Mouse (Mus musculus): ENCODE measurements around the gene Rnf6. TPM values are rescaled to one million over a fixed set of nuclear protein-coding genes. Genes with fewer than 3 reads are reported as not detected.
"Not testable (repeated sequence)": the region's sequence is repeated elsewhere in the genome, so short reads cannot be mapped to it uniquely, and the experiment has no call there.

Rnf6 gene
- polyA plus RNA-seq, 2 experiments from 2014 or later, result 81.0 to 81.9 TPM

GRCm38 (mm10) chr5:146229869-146230650, 8.7 kb upstream of the Rnf6 start:
- ATAC-seq, result no peak

- ATAC-seq, result no peak
Observed at GRCm38 (mm10) chr5:146227496-146227895, 6.1 kb upstream of the Rnf6 start.

GRCm38 (mm10) chr5:146223786-146224185, 2.4 kb upstream of the Rnf6 start:
- no peak for ATAC-seq

DNA sequence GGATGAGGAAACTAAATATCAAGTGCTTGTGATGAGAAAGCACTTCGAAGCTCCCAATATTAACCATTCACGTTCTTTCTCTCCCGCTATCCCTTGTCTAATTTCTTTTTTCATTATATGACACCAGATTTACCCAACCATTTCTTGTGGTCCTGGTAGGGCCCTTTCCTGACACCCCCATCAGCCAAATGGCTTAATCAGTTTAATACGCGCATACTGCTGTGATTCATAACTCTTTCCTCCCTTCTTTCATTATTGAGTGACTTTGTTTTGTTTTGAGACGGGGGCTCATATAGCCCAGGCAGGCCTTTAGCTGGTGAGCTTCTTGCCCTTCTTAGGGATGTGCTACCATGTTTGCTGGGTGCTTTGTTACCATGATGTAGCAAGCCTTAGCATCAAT, 367 bp upstream of the Rnf6 start:
- no peak for ATAC-seq

DNA sequence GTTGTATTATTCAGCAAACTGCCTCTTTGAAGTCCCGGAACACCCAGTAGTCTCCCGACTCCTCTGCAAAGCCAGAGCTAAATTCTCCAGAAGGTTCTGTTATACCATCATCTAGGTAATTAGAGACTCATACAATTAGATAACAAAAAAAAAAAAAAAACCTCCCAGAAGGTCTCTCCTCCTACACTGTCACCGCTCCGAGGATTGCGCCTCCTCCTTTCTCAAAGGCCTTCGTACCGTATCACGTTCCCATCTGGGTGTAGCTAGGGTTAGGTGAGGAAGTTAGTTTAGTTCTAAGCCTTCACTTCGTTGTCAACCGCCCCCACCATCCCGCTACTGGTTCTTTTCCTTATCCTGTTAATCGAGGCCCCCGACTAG, 865 bp downstream of the Rnf6 start:
- peak; percentile 61 for ATAC-seq

DNA sequence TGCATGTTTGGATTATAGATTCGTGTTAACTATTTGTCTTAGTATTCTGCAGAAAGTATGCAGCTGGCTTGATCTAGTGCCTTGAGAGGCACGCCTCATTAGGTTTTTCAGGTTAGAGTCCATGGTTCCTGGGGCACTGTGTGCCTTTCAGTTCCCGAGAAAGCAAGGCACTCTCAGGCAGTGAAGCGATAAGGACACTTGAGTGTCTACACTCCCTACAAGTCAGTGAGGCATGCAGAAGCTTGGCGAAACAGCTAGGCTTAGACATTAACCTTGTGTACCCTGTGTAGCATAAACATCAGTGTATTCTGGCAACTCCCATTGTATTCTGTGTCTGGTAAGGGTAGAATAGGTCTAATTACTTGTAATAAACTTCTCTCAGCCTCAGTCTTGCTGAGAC, 15.8 kb downstream of the Rnf6 start:
- ATAC-seq, result no peak

- ATAC-seq, result no peak
Observed at GRCm38 (mm10) chr5:146203921-146204320, 17.4 kb downstream of the Rnf6 start.

DNA sequence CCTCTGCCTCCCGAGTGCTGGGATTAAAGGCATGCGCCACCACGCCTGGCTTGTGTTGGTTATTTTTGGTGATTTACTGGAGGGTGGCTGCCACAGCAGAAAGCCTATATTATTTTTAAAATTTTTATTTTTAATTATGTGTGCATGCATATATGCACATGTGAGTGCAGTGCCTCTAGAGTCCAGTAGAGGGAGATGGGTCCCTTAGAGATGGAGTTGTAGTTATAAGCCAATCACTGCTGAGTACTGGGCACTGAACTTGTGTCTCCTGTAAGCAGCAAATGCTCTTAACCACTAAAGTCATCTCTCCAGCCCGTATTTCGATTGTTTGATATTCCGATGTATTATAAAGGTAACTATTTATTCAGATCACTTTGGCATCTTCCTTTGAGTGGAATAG, 20.8 kb downstream of the Rnf6 start:
- no peak for ATAC-seq

DNA sequence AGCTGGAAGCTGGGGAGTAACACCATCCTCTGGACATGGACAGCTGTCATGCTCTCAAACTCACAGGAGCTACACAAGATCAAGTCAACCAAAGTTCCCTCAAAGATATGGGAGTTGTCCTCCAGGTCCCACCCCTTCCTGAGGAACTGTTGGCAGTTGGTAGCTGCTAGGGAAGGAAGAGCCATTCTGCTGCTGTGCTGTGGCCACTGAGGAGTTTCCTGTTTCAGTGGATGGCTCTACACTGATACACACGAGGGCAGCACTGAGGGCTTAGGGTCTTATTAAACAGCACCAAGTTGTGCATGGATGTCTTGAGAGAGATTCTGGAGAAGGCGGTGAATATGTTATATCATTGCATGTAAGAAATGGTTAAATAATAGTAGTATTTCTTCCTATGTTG, 21.8 kb downstream of the Rnf6 start:
- no peak for ATAC-seq

GRCm38 (mm10) chr5:146199073-146199472, 22.3 kb downstream of the Rnf6 start:
- ATAC-seq, result no peak

- no peak for ATAC-seq
Observed at GRCm38 (mm10) chr5:146193360-146193759, 28.0 kb downstream of the Rnf6 start.

DNA sequence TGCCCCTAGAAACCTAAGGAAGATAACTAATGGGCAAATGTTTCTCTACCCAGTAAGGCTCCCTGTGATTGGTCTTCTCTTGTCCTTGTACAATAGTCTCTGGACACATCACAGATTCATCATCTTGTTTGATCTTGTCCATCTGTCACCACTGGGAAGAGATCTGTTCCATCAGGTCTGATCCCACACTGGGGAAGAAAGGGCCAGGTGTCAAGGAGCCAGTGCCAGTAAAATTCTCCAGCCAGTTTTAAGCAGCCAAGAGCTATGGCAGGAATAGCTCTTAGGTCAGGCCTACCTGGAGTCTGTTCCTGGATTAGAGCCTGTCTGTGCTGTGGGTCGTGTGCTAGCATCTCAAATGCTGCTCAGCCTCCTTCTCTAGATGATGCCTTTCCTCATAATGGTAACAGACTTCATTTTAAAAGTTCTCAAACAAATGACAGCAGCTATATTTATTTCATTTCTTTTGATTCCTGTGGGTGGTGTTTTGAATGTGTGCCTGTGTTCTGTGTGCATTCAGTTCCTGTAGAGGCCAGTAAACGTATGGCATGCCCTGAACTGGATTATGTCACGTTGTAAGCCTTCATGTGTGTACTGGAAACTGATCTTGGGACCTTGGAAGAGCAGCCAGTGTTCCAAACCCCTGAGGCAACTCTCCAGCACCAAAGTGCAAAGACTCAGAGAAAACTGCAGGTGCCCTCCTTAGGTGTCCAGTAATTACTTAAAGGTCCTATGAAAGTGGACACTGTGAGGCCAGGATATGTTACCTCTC, 30.7 kb downstream of the Rnf6 start:
- no peak for ATAC-seq

GRCm38 (mm10) chr5:146190093-146190492, 31.3 kb downstream of the Rnf6 start:
- ATAC-seq, result no peak

DNA sequence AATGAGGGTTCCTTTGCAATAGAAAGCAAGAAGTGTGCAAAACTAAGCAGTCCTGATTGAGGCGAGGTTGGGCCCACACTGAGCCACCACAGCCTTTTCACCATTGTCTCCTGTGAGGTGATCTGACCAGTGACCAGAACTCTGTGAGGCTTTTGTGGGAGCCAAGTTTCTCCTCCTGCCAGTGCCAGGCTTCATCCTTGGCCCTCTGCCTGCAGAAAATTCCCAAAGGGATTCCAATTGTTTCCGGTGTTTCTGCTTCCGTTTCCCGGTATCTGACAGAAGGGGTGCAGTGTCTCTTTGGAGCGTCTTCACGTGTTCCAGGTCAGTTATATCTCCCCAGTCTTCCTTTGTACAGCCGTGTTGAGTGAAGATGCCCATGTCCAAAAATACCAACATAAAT, 32.6 kb downstream of the Rnf6 start:
- no peak for ATAC-seq

DNA sequence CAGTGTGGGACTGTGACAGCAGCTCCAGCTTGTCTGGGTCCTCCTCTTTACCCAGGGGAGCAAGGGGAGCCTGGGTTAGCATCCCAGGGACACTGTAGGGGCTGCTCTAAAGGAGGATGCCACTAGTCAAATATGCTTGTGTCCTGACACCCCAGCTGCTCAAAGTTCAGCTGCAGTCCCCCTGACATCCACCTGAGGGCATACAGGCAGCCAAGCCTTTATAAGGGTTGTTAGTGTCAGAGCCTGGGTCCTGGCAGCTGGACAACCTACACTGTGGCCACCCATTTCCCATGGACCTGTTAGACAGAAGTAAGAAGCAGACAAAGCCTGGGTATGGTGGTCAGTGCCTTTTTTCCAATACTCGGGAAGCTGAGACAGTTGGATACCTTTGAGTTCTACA, 33.2 kb downstream of the Rnf6 start:
- ATAC-seq, result no peak

DNA sequence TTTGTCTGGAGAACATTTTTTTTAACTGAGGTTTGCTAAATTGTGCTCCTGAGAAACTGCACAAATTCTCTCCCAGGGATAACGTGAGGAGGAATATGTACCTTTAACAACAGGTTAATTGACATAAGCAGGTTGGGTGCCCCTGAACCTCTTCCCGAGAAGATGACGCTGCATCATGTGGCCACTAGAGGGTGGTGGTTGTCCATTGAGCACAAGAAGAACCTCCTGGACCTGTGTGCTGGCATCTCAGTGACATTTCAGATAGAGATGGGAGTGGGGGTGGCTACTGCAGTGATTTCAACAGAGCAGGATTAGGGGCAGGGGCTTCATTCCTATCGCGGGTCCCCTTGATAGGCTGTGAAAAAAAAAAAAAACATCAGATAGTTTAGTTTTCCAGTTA, 33.9 kb downstream of the Rnf6 start:
- ATAC-seq, result not testable (repeated sequence)

GRCm38 (mm10) chr5:146185204-146185603, 36.2 kb downstream of the Rnf6 start, which contains the start of gene 1700001J03Rik:
TSS of gene 1700001J03Rik (minus strand) at chr5:146185304.
- not testable (repeated sequence) for ATAC-seq

DNA sequence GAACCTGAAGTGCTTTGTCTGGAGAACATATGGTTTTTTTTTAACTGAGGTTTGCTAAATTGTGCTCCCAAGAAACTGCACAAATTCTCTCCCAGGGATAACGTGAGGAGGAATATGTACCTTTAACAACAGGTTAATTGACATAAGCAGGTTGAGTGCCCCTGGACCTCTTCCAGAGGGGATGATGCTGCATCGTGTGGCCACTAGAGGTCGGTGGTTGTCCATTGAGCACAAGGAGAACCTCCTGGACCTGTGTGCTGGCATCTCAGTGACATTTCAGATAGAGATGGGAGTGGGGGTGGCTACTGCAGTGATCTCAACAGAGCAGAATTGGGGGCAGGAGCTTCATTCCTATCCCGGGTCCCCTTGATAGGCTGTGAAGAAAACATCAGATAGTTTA, 48.6 kb downstream of the Rnf6 start:
- ATAC-seq, result not testable (repeated sequence)

- ATAC-seq, result not testable (repeated sequence)
Observed at GRCm38 (mm10) chr5:146170621-146171020, 50.7 kb downstream of the Rnf6 start, which contains the start of gene Gm6309. TSS of gene Gm6309 (minus strand) at chr5:146170721.

GRCm38 (mm10) chr5:146160439-146160838, 60.9 kb downstream of the Rnf6 start, which contains the start of gene Gm5565:
TSS of gene Gm5565 (minus strand) at chr5:146160539.
- ATAC-seq, result not testable (repeated sequence)
